Mouse (Mus musculus) spleen, adult 2 months (tissue): ENCODE results near the gene Neurl4. TPM values are rescaled to one million over a fixed set of nuclear protein-coding genes. Genes with fewer than 3 reads are reported as not detected.
"Not testable (repeated sequence)": the region's sequence is repeated elsewhere in the genome, so short reads cannot be mapped to it uniquely, and the experiment has no call there.

Source experiments
- DNase-seq, 2 experiments: peaks; one replicate each; pipeline versions ENCODE4 v3.0.0 to v3.0.0-alpha.2; 2012 to 2021; ENCODE audit warnings: low spot score in 2 of 2, low read depth in 1 of 2
- H3K27ac ChIP-seq: fragments of 200-500 bp; 2 replicates; pipeline ENCODE4 v1.5.1; 2012; ENCODE audit warnings: low read length, inconsistent platforms; ENCODE audit not compliant: insufficient read depth
- H3K27me3 ChIP-seq: fragments of 200-500 bp; 2 replicates; pipeline ENCODE4 v1.6.1; 2012; ENCODE audit warnings: mild to moderate bottlenecking, moderate library complexity, low read length, inconsistent platforms; ENCODE audit not compliant: control insufficient read depth, insufficient read depth
- H3K36me3 ChIP-seq: fragments of 200-500 bp; 2 replicates; pipeline ENCODE4 v1.6.1; 2012; ENCODE audit warnings: mild to moderate bottlenecking, low read length, inconsistent platforms; ENCODE audit not compliant: control insufficient read depth, insufficient read depth
- H3K4me1 ChIP-seq: fragments of 200-500 bp; 2 replicates; pipeline ENCODE4 v1.6.1; 2011; ENCODE audit warnings: inconsistent platforms; ENCODE audit not compliant: control insufficient read depth, insufficient read depth, insufficient read length
- H3K4me3 ChIP-seq: fragments of 200-500 bp; 2 replicates; pipeline ENCODE4 v1.5.1; 2011; ENCODE audit warnings: mild to moderate bottlenecking, inconsistent platforms; ENCODE audit not compliant: insufficient read depth, insufficient read length; ENCODE audit errors: extremely low read depth
- CTCF ChIP-seq: fragments of 200-500 bp; IDR thresholded peaks from 2 replicates; pipeline ENCODE4 v1.5.1; 2011; ENCODE audit warnings: mild to moderate bottlenecking, inconsistent platforms; ENCODE audit not compliant: insufficient read depth, insufficient read length, insufficient replicate concordance; ENCODE audit errors: extremely low read depth
- POLR2A ChIP-seq: fragments of 200-500 bp; IDR thresholded peaks from 2 replicates; pipeline ENCODE4 v1.6.1; 2011; ENCODE audit warnings: low read depth, low read length, inconsistent platforms
- WGBS: fragments of 180-500 bp; shearing (Covaris S2); methylation state at CpG from one replicate; pipeline ENCODE4 v1.1.7; 2018; 5-methylcytosine and 5-hydroxymethylcytosine counted together
- polyA plus RNA-seq: library from polyadenylated mRNA; depleted of rRNA; stranded (reverse); fragments of >200 nt; gene quantifications from 2 replicates; pipeline ENCODE4 v1.2.3, GENCODE M21; 2012; rRNA removed

Gene Neurl4
- 43.3 and 45.2 TPM in 2 replicates for polyA plus RNA-seq

- 1% methylated on average over 38 of the region's 38 CpGs for WGBS
- Histone ChIP-seq H3K4me1 (peaks cover 5% of the 10 kb centered on the region; the same call in 1 of the 2 replicates), H3K36me3 (peaks cover 10% of the 10 kb centered on the region), H3K27me3 (no peaks in the 10 kb centered on the region), H3K4me3 (peak within 1 kb of the TSS; percentile 57), H3K27ac (peak within 1 kb of the TSS; percentile 88)
- DNase-seq = peak; percentile 88 to 92
- peak; percentile 44 for TF ChIP-seq POLR2A
- no peak for TF ChIP-seq CTCF
Observed at GRCm38 (mm10) chr11:69900471-69901405, at the start of gene Neurl4, which contains the start of gene 2810408A11Rik. Gene Neurl4 (plus strand): TSS chr11:69901072. Gene 2810408A11Rik (minus strand): TSS chr11:69900987.

- TF ChIP-seq CTCF = no peak
- no peak for TF ChIP-seq POLR2A
- Histone ChIP-seq H3K27ac (no peak overlapping the region), H3K27me3 (no peaks in the 10 kb centered on the region), H3K4me1 (peaks cover 7% of the 10 kb centered on the region; the same call in 1 of the 2 replicates), H3K4me3 (no peak overlapping the region), H3K36me3 (no peaks in the 10 kb centered on the region)
- WGBS = 35% methylated on average over 7 of the region's 7 CpGs
- DNase-seq = no peak
Observed at GRCm38 (mm10) chr11:69853994-69854393, 46.9 kb upstream of the Neurl4 start.

GRCm38 (mm10) chr11:69854680-69855079, 46.2 kb upstream of the Neurl4 start:
- no peaks in the 10 kb centered on the region for H3K36me3 ChIP-seq
- H3K4me3 ChIP-seq = no peak overlapping the region
- peaks cover 7% of the 10 kb centered on the region; the same call in 1 of the 2 replicates for H3K4me1 ChIP-seq
- 57% methylated on average over 10 of the region's 10 CpGs for WGBS
- H3K27ac ChIP-seq = peak overlapping the region; percentile 35; the same call in 1 of the 2 replicates
- no peaks in the 10 kb centered on the region for H3K27me3 ChIP-seq
- TF ChIP-seq CTCF = no peak
- no peak for TF ChIP-seq POLR2A
- no peak for DNase-seq

GRCm38 (mm10) chr11:69855347-69855746, 45.5 kb upstream of the Neurl4 start:
- TF ChIP-seq POLR2A = no peak
- peak; percentile 50; the same call in 1 of the 2 replicates for TF ChIP-seq CTCF
- DNase-seq = peak in 1 of 2 experiments; percentile 55
- 24% methylated on average over 16 of the region's 16 CpGs for WGBS
- Histone ChIP-seq H3K27me3 (no peaks in the 10 kb centered on the region), H3K4me1 (peaks cover 5% of the 10 kb centered on the region; the same call in 1 of the 2 replicates), H3K36me3 (no peaks in the 10 kb centered on the region), H3K4me3 (no peak overlapping the region), H3K27ac (no peak overlapping the region)

- Histone ChIP-seq H3K36me3 (no peaks in the 10 kb centered on the region), H3K27ac (no peak within 1 kb of the TSS), H3K27me3 (no peaks in the 10 kb centered on the region), H3K4me3 (no peak within 1 kb of the TSS), H3K4me1 (no peaks in the 10 kb centered on the region)
- WGBS = 81% methylated on average over 30 of the region's 30 CpGs
- DNase-seq = no peak
- TF ChIP-seq CTCF (no peak), POLR2A (no peak)
Observed at GRCm38 (mm10) chr11:69858113-69858998, 42.5 kb upstream of the Neurl4 start, which contains the start of gene Tnk1. Gene Tnk1 (minus strand): TSS chr11:69858730.

GRCm38 (mm10) chr11:69863729-69864128, 37.1 kb upstream of the Neurl4 start:
- not testable (repeated sequence) for DNase-seq, H3K4me3 ChIP-seq, H3K36me3 ChIP-seq, H3K27ac ChIP-seq, H3K27me3 ChIP-seq, H3K4me1 ChIP-seq
- 95% methylated on average over 3 of the region's 3 CpGs for WGBS
